Comparison of ENCODE assay signal across 9 mouse cellular contexts in the genomic region with DNA sequence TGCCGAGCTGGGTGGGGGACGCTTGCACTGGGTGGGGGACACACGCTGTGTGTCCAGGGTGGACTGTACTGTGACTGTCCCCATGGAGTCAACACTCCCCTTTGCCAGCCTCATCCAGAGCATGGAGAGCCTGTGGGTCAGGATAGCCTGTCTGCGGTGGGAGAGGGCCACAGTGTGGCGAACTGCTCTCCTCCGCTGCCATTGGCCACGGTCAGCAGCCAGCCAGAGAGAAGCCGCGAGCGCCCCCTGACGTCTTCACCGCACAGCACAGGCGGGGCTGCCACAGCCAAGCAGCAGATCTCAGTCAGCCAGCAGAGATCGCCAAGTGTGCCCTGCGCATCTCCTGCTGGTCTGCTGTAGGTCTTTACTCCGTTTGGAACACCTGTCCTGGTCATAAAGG. TPM values are rescaled to one million over a fixed set of nuclear protein-coding genes. Genes with fewer than 3 reads are reported as not detected.
DNase-seq lines count a peak whose midpoint lies in the region; ATAC-seq and TF ChIP-seq lines count a peak whose summit lies in the region.
"Had no signal": no experiment of that assay in that cellular context is flagged by ENCODE, and none has a peak within 500 bp of the region (broad histone marks: within the 10 kb centered on the region; RNA-seq: fewer than 3 reads in every experiment).

No protein-coding gene starts in this region.

- H3K4me3 ChIP-seq in bone marrow, adult 2 months (replicated peaks; ENCODE audit: control insufficient read depth, low read depth, low read length) = no peak overlapping the region
- H3K4me3 ChIP-seq in heart, embryonic 11.5 days (ENCODE audit: low read depth, low read length) = no peak overlapping the region
- no peak overlapping the region for H3K4me3 ChIP-seq in kidney, embryonic 15.5 days (replicated peaks)
- no peak overlapping the region for H3K4me3 ChIP-seq in limb, embryonic 14.5 days (replicated peaks; ENCODE audit: low read length)
- H3K4me3 ChIP-seq in midbrain, embryonic 16.5 days (ENCODE audit: low read depth, low read length) = no peak overlapping the region

- no peaks in the 10 kb centered on the region for H3K27me3 ChIP-seq in heart, embryonic 11.5 days (ENCODE audit: control insufficient read depth, insufficient read depth, low read length)
- no peaks in the 10 kb centered on the region; the same call in 1 of the 2 replicates for H3K27me3 ChIP-seq in kidney, embryonic 15.5 days
- H3K27me3 ChIP-seq in limb, embryonic 14.5 days (ENCODE audit: control insufficient read depth, insufficient read depth, low read length) = no peaks in the 10 kb centered on the region
- no peaks in the 10 kb centered on the region for H3K27me3 ChIP-seq in midbrain, embryonic 16.5 days (ENCODE audit: control insufficient read depth, insufficient read depth, low read depth, low read length)

- no peak for TF ChIP-seq POLR2A in bone marrow, adult 2 months (IDR thresholded peaks at IDR 0.05; ENCODE audit: borderline replicate concordance, control insufficient read depth, low read depth, low read length)
- no peak for TF ChIP-seq POLR2A in limb, embryonic 14.5 days (IDR thresholded peaks at IDR 0.05; ENCODE audit: borderline replicate concordance, extremely low read depth, insufficient read depth, insufficient read length)

- no peaks in the 10 kb centered on the region for H3K9me3 ChIP-seq in heart, embryonic 11.5 days (replicated peaks; ENCODE audit: control insufficient read depth, low read length)
- no peaks in the 10 kb centered on the region for H3K9me3 ChIP-seq in kidney, embryonic 15.5 days (replicated peaks)
- H3K9me3 ChIP-seq in limb, embryonic 14.5 days (ENCODE audit: control insufficient read depth, low read length) = no peaks in the 10 kb centered on the region
- no peaks in the 10 kb centered on the region for H3K9me3 ChIP-seq in midbrain, embryonic 16.5 days (replicated peaks; ENCODE audit: control insufficient read depth, low read length, poor library complexity, severe bottlenecking)

- H3K4me2 ChIP-seq in heart, embryonic 11.5 days = peak overlapping the region; percentile 35; the same call in 1 of the 2 replicates
- peak overlapping the region; percentile 47 for H3K4me2 ChIP-seq in kidney, embryonic 15.5 days
- peak overlapping the region; percentile 13; the same call in 1 of the 2 replicates for H3K4me2 ChIP-seq in limb, embryonic 14.5 days (replicated peaks; ENCODE audit: low read depth, low read length, severe bottlenecking)
- no peak overlapping the region; the same call in 1 of the 2 replicates for H3K4me2 ChIP-seq in midbrain, embryonic 16.5 days (ENCODE audit: low read length)

- no peaks in the 10 kb centered on the region for H3K36me3 ChIP-seq in heart, embryonic 11.5 days (ENCODE audit: control insufficient read depth, insufficient read depth, low read length)
- no peaks in the 10 kb centered on the region for H3K36me3 ChIP-seq in kidney, embryonic 15.5 days
- no peaks in the 10 kb centered on the region for H3K36me3 ChIP-seq in limb, embryonic 14.5 days (ENCODE audit: control insufficient read depth, insufficient read depth, low read length)
- no peaks in the 10 kb centered on the region for H3K36me3 ChIP-seq in midbrain, embryonic 16.5 days (ENCODE audit: control insufficient read depth, insufficient read depth, low read length)

- peak; percentile 65 for TF ChIP-seq CTCF in bone marrow, adult 2 months (IDR thresholded peaks at IDR 0.05; ENCODE audit: control insufficient read depth, insufficient read depth, low read length)

- H3K4me1 ChIP-seq in bone marrow, adult 2 months (ENCODE audit: control insufficient read depth, insufficient read depth, low read length) = no peaks in the 10 kb centered on the region
- peaks cover 44% of the 10 kb centered on the region for H3K4me1 ChIP-seq in heart, embryonic 11.5 days (ENCODE audit: control insufficient read depth, insufficient read depth, low read length)
- H3K4me1 ChIP-seq in kidney, embryonic 15.5 days = peaks cover 48% of the 10 kb centered on the region
- H3K4me1 ChIP-seq in limb, embryonic 14.5 days (ENCODE audit: control insufficient read depth, insufficient read depth, low read length) = peaks cover 16% of the 10 kb centered on the region; the same call in 1 of the 2 replicates
- peaks cover 7% of the 10 kb centered on the region; the same call in 1 of the 2 replicates for H3K4me1 ChIP-seq in midbrain, embryonic 16.5 days (ENCODE audit: control insufficient read depth, insufficient read depth, low read length)

- no peak overlapping the region for H3K27ac ChIP-seq in bone marrow, adult 2 months (ENCODE audit: control insufficient read depth, insufficient read depth, low read depth, low read length, poor library complexity)
- H3K27ac ChIP-seq in heart, embryonic 11.5 days (ENCODE audit: low read depth, low read length) = peak overlapping the region; percentile 97
- H3K27ac ChIP-seq in kidney, embryonic 15.5 days = peak overlapping the region; percentile 61
- no peak overlapping the region for H3K27ac ChIP-seq in limb, embryonic 14.5 days (replicated peaks; ENCODE audit: low read depth, low read length)
- no peak overlapping the region for H3K27ac ChIP-seq in midbrain, embryonic 16.5 days (ENCODE audit: low read length)

- 9% methylated on average over 16 of the region's 16 CpGs for WGBS in bone marrow, adult 2 months
- WGBS in heart, embryonic 11.5 days (ENCODE audit: insufficient replicate concordance) = 5% methylated on average over 16 of the region's 16 CpGs
- WGBS in kidney, embryonic 15.5 days = 8% methylated on average over 16 of the region's 16 CpGs
- 8% methylated on average over 16 of the region's 16 CpGs for WGBS in limb, embryonic 14.5 days
- WGBS in midbrain, embryonic 16.5 days = 4% methylated on average over 16 of the region's 16 CpGs

- H3K9ac ChIP-seq in heart, embryonic 11.5 days (ENCODE audit: low read depth, low read length) = no peak overlapping the region; the same call in 1 of the 2 replicates
- no peak overlapping the region; the same call in 1 of the 2 replicates for H3K9ac ChIP-seq in kidney, embryonic 15.5 days
- no peak overlapping the region for H3K9ac ChIP-seq in limb, embryonic 14.5 days (ENCODE audit: low read depth, low read length, severe bottlenecking)
- no peak overlapping the region for H3K9ac ChIP-seq in midbrain, embryonic 16.5 days (ENCODE audit: low read depth, low read length)

- 0 out of 2 replicates have a peak, but pooled peaks have one; percentile 43 for ATAC-seq in erythroblast, adult 5-6 weeks (replicated peaks; ENCODE audit: low FRiP score, poor library complexity, severe bottlenecking)
- peak; percentile 75 for ATAC-seq in heart, embryonic 11.5 days (replicated peaks; ENCODE audit: insufficient number of reproducible peaks, low FRiP score, low TSS enrichment)
- ATAC-seq in kidney, embryonic 15.5 days (replicated peaks; ENCODE audit: low FRiP score) = peak; percentile 92
- ATAC-seq in limb, embryonic 14.5 days (ENCODE audit: low FRiP score, low read depth) = peak; percentile 86
- ATAC-seq in midbrain, embryonic 16.5 days = peak; percentile 90

- DNase-seq in 3T3-L1 (ENCODE audit: low read depth, low spot score) = peak; percentile 18
- peak; percentile 74 for DNase-seq in limb, embryonic 14.5 days (ENCODE audit: low spot score)
- DNase-seq in spleen, postnatal 14 days (ENCODE audit: low spot score in 2 of 2) = peak; percentile 44 to 60

RNA-seq across cellular contexts. Expression of a gene that starts 42.6 kb away (rescaled TPM):
- polyA plus RNA-seq in bone marrow, adult 2 months (2011; ENCODE audit: insufficient read depth, insufficient read length, low replicate concordance, missing spikeins) = not detected in 2 replicates
- not detected in 2 replicates for total RNA-seq in erythroblast, adult 5-6 weeks (2015; ENCODE audit: low replicate concordance)
- total RNA-seq in erythroblast, adult 5-6 weeks (2017; ENCODE audit: low replicate concordance) = not detected in 2 replicates
- polyA plus RNA-seq in heart, embryonic 11.5 days (2014; fragmentation: Nextera tagmentation; extraction: Ambion mirVana) = 0.11 and 0.25 TPM in 2 replicates
- 0.73 TPM in 2 replicates for polyA plus RNA-seq in kidney, embryonic 15.5 days (2015; fragmentation: Nextera tagmentation; extraction: Ambion mirVana)
- polyA plus RNA-seq in limb, embryonic 14.5 days (2012; rRNA removed) = 2.9 TPM in 2 replicates
- polyA plus RNA-seq in limb, embryonic 14.5 days (2014; fragmentation: Nextera tagmentation; extraction: Ambion mirVana) = 0.90 and 1.5 TPM in 2 replicates
- polyA plus RNA-seq in midbrain, embryonic 16.5 days (2015; fragmentation: Nextera tagmentation; extraction: Ambion mirVana) = 0.07 and 0.09 TPM in 2 replicates
- total RNA-seq: MEL had no signal

Comparison
In these comparisons a context has a peak if more than half of its experiments do, and no peak if none do; other contexts are left out.
1. DNase-seq: peak in every context shown above with its lines; median percentile 74 in limb, embryonic 14.5 days; 52 in spleen, postnatal 14 days; 18 in 3T3-L1.
2. H3K27ac ChIP-seq: peak in heart, embryonic 11.5 days (single experiment) and kidney, embryonic 15.5 days (single experiment); none in bone marrow, adult 2 months (single experiment), limb, embryonic 14.5 days (single experiment) and midbrain, embryonic 16.5 days (single experiment).
3. Peak in every context shown above with its lines, with median percentiles within 50 percentile points of each other: ATAC-seq.